Mouse (Mus musculus): Measurements from ENCODE around the gene Armc10.
"Not testable (repeated sequence)": the region's sequence is repeated elsewhere in the genome, so short reads cannot be mapped to it uniquely, and the experiment has no call there.

Gene Armc10

GRCm38 (mm10) chr5:21667191-21668137 lies 21.9 kb downstream of the Armc10 start:
- DNase-seq (ENCODE audit: low spot score) = no peak

DNA sequence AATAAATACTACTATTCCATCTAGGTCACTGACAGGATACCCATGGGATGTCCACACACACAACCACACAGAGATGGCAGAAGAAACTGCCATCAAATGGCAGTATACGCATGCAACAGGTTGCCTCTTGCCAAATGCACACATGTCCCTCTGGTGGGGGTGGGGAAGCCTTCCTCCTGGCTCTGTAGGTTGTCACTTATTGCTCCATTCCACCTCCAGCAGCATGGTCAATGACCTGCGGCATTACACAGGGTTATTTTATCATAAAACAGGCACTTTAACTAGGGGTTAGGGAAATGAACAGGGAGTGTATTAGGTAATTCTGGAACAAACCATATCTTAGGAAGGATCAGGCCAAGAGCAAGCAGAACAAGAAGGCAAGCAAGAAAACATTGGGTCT lies 23.7 kb downstream of the Armc10 start:
- DNase-seq (ENCODE audit: low spot score) = no peak

- no peak for DNase-seq (ENCODE audit: low spot score)
These were observed 27.4 kb downstream of the Armc10 start for GRCm38 (mm10) chr5:21672812-21673635.

DNA sequence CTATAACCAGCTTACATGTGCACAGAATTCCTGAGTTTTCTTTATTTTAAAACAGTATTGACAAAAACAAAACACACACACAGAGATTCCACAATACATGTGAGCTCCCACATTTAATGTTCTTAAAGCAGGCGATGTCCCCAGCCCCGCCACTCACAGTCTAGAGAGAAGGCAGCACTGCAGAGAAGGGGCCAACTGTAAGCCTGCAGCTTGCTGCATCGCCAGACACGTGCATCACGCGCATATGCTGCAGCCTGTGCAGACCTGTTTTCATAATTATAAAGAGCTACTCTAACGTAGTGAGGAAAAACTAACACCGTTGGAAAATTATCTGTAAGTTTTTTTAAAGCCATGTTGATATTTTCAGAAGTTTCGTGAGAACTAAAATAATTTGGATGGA lies 28.1 kb downstream of the Armc10 start:
- no peak for DNase-seq (ENCODE audit: low spot score)

- DNase-seq (ENCODE audit: low spot score) = no peak
These were observed 29.4 kb downstream of the Armc10 start for GRCm38 (mm10) chr5:21675019-21675418.

DNA sequence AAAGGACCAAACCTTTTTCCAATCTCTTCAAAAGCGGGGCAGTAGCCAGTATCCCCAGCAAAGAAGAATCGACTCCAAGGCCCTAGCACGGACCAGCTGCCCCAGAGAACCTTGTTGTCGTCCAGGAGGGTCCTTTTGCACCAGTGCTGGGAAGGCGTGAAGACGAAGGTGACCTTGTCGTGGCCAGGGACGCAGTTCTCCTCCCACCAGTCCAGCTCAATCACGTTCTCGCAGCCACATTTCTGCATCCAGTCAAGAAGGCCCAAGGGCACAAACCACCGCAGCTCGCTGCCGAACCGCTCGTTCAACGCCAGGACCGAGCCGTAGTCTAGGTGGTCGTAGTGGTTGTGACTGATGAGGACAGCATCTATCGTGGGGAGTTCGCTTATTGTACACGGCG lies 29.9 kb downstream of the Armc10 start:
- no peak for DNase-seq (ENCODE audit: low spot score)

DNA sequence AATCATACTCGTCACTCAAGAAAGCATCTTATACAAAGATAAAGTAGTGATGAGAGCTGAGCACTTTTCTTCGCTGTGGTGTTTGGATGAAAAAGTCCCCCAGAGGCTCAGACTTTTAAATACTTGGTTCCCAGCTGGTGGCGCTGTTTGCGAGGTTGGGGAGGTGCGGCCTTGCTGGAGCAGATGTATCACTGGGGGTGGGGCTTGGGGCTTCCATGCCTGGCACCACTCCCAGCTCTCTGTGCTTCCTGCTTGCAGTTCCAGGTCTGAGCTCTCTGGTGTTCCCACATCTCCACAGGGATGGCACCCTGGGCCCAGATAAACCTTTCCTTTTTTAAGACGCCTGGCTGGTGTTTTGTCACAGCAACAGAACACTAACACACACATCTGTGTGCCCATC lies 32.3 kb downstream of the Armc10 start:
- DNase-seq (ENCODE audit: low spot score) = peak; percentile 31

DNA sequence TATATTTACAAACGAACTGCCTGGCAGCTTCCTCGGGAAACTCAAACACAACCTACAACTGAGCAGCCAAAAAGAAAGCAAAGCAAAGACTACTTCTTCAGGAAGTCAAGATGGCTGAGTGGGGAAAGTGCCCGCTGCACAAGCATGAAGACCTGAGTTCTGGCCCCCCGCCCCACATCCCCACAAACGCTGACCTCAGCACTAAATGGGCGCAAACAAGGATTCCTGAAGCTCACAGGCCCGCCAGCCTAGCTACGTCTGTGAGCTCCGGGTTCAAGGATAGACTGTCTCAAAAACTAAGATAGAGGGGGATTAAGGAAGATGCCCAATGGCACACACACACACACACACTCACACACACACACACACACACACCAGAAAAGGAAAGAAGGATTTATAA lies 32.8 kb downstream of the Armc10 start:
- no peak for DNase-seq (ENCODE audit: low spot score)

GRCm38 (mm10) chr5:21680029-21680428 lies 34.4 kb downstream of the Armc10 start:
- DNase-seq (ENCODE audit: low spot score) = no peak

- peak; percentile 56 for DNase-seq (ENCODE audit: low spot score)
These were observed 35.3 kb downstream of the Armc10 start for GRCm38 (mm10) chr5:21680940-21681339.

- DNase-seq (ENCODE audit: low spot score) = no peak
These were observed 38.2 kb downstream of the Armc10 start for GRCm38 (mm10) chr5:21683811-21684210.

- DNase-seq (ENCODE audit: low spot score) = no peak
These were observed 39.4 kb downstream of the Armc10 start for GRCm38 (mm10) chr5:21685001-21685400.

DNA sequence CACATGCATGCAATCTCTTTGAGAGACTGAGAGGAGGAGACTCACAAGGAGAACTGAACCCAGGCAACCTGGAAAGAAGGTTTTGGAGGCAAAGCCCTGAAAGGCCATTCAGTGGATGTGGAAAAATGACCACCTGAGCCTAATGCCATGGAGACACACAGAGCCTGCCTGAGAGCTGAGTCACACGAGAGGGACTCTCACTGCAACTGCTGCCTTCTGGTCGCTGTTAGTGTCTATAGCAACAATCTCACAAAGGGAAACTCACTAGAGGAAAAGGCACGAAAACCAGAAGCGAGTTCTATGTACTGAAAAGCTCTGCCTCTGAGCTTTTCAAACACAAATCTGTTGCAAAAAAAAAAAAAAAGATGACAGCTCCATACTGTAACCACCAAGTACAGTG lies 41.4 kb downstream of the Armc10 start:
- DNase-seq (ENCODE audit: low spot score) = no peak

- DNase-seq (ENCODE audit: low spot score) = no peak
These were observed 46.6 kb downstream of the Armc10 start for GRCm38 (mm10) chr5:21692230-21692629.

- no peak for DNase-seq (ENCODE audit: low spot score)
These were observed 47.8 kb downstream of the Armc10 start for GRCm38 (mm10) chr5:21693372-21693870.

GRCm38 (mm10) chr5:21694854-21695490 lies 49.4 kb downstream of the Armc10 start:
- no peak for DNase-seq (ENCODE audit: low spot score)

DNA sequence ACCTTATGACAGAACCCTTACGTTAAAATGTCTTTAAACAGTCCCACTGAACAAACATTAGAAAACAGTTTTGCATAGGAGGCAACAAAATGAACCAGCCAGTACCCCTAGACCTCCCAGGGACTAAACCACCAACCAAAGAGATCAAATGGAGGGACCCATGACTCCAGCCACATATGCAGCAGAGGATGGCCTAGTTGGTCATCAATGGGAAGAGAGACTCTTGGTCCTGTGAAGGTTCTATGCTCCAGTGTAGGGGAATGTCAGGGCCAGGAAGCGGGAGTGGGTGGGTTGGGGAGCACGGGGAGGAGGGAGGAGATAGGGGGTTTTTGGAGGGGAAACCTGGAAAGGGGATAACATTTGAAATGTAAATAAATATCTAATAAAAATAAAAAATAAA lies 53.9 kb downstream of the Armc10 start:
- not testable (repeated sequence) for DNase-seq (ENCODE audit: low spot score)

- no peak for DNase-seq (ENCODE audit: low spot score)
These were observed 54.7 kb downstream of the Armc10 start for GRCm38 (mm10) chr5:21700272-21700821.

DNA sequence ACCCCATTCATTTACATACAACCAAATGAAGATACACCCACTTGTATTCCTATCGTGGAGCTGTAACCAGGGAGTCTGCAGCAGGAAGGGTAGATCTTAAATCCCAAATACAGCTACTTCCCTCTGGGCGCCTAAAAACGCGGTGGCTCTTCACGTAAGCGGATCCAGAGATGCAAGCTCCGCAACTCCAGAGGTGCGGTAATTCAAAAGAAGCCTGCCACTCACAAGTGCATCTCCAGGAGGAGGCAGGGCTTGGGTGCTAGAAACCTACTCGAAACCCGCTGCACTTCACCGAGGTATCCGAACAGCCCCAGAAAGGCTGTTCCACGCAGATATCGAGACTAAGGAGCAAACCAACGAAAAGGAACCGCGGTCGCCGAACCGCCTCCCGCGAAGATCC lies 55.3 kb downstream of the Armc10 start:
- no peak for DNase-seq (ENCODE audit: low spot score)

DNA sequence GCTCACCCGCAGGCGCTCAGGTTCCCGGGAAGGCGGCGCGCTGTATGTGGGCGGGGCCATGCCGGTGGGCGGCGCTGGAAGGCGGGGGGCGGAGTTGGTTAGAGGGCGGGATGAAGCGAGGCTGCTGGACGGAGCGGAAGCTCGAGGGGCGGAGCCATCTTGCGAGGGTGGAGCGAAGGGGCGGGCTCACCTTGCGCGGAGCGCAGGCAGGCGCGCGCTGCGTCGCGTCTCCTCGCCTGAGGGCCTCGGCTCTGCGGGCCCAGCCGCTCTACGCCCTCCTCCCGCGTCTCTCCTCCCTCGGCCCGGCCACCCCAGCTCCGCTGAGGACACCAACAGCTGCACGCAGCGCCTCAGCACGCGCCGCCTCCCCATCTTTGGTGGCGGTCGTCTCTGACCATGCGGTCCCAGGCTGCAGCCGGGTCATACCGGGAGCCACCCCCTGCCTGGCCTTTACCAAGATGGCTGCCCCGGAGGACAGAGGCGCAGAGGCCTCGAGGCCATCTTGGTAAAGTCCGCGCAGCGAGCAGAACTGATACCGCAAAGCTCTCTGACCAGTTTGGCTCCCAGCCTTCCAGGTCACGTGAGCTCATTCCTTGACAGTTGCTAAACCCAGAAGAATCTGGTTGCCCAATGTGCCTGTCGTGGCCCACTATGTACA lies 55.9 kb downstream of the Armc10 start, which contains the start of gene Napepld:
TSS of gene Napepld (minus strand) at position 46 of the 658 bp plus-strand sequence.
- DNase-seq (ENCODE audit: low spot score) = peak; percentile 98

DNA sequence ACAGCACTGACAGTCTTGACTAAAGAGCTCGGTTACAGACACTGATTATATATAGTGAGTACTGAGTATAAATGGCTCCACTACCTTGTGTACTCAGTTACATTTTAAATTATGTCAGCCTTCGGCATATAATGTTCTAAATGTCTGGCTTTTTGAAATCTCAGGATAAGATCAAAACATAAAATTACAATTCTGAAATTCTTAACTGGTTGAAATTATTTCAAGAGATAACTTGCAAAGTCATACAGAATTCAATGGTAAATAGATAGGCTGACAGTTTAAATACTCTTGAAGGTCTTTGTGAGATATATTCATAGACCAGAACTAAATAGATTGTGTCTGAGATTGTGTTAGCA lies 56.4 kb downstream of the Armc10 start:
- no peak for DNase-seq (ENCODE audit: low spot score)
